In genomic region chr2:58743446-58743845, GRCm38 (mm10) we compare ENCODE assay signal across 21 mouse cellular contexts.
DNase-seq lines count a peak whose midpoint lies in the region; ATAC-seq and TF ChIP-seq lines count a peak whose summit lies in the region.
"Had no signal": no experiment of that assay in that cellular context is flagged by ENCODE, and none has a peak within 500 bp of the region (broad histone marks: within the 10 kb centered on the region; RNA-seq: fewer than 3 reads in every experiment).

No protein-coding gene starts in this region.

- no peak overlapping the region for H3K4me3 ChIP-seq in embryonic facial prominence, embryonic 14.5 days (ENCODE audit: low read depth, low read length)
- H3K4me3 ChIP-seq in embryonic facial prominence, embryonic 10.5 days: no peak overlapping the region
- no peak overlapping the region for H3K4me3 ChIP-seq in limb, embryonic 13.5 days
- no peak overlapping the region for H3K4me3 ChIP-seq in limb, embryonic 10.5 days
- no peak overlapping the region for H3K4me3 ChIP-seq in lung, adult 2 months (replicated peaks; ENCODE audit: extremely low read depth, low read depth, low read length)
- H3K4me3 ChIP-seq: embryonic facial prominence, embryonic 12.5 days; erythroblast, embryonic 14.5 days; forebrain, embryonic 15.5 days; heart, adult 2 months; hindbrain, embryonic 12.5 days; kidney, embryonic 15.5 days; liver, embryonic 15.5 days; midbrain, embryonic 15.5 days had no signal

- no peak overlapping the region for H3K4me2 ChIP-seq in embryonic facial prominence, embryonic 14.5 days (ENCODE audit: low read depth, low read length)
- no peak overlapping the region for H3K4me2 ChIP-seq in limb, embryonic 13.5 days (replicated peaks)
- H3K4me2 ChIP-seq: embryonic facial prominence, embryonic 12.5 days; forebrain, embryonic 15.5 days; hindbrain, embryonic 12.5 days; kidney, embryonic 15.5 days; liver, embryonic 15.5 days; midbrain, embryonic 15.5 days had no signal

- no peak for TF ChIP-seq CTCF in lung, adult 2 months (IDR thresholded peaks at IDR 0.05; ENCODE audit: insufficient read depth, low read length)

- H3K36me3 ChIP-seq in embryonic facial prominence, embryonic 14.5 days (ENCODE audit: control insufficient read depth, insufficient read depth, low read length): no peaks in the 10 kb centered on the region
- H3K36me3 ChIP-seq in embryonic facial prominence, embryonic 10.5 days (replicated peaks): no peaks in the 10 kb centered on the region
- H3K36me3 ChIP-seq in limb, embryonic 13.5 days: no peaks in the 10 kb centered on the region
- no peaks in the 10 kb centered on the region for H3K36me3 ChIP-seq in limb, embryonic 10.5 days
- H3K36me3 ChIP-seq: embryonic facial prominence, embryonic 12.5 days; forebrain, embryonic 15.5 days; hindbrain, embryonic 12.5 days; kidney, embryonic 15.5 days; liver, embryonic 15.5 days; midbrain, embryonic 15.5 days had no signal

- ATAC-seq in embryonic facial prominence, embryonic 14.5 days (ENCODE audit: low read depth): no peak
- ATAC-seq in limb, embryonic 13.5 days (ENCODE audit: low FRiP score, low read depth): peak; percentile 51; the same call in 1 of the 2 replicates
- ATAC-seq: forebrain, embryonic 15.5 days; intestine, postnatal 0 days; midbrain, embryonic 15.5 days had no signal

- TF ChIP-seq POLR2A in lung, adult 2 months (IDR thresholded peaks at IDR 0.05; ENCODE audit: borderline replicate concordance, extremely low read depth, low read depth, low read length): no peak

- intact Hi-C loops in left cerebral cortex, postnatal 10 days (cut with DNase I): no loop called here

- no peaks in the 10 kb centered on the region for H3K4me1 ChIP-seq in embryonic facial prominence, embryonic 14.5 days (ENCODE audit: control insufficient read depth, insufficient read depth, low read length)
- H3K4me1 ChIP-seq in embryonic facial prominence, embryonic 10.5 days: 0 out of 2 replicates have a peak, but pooled peaks cover 4% of the 10 kb centered on the region
- peaks cover 8% of the 10 kb centered on the region; the same call in 1 of the 2 replicates for H3K4me1 ChIP-seq in limb, embryonic 13.5 days
- H3K4me1 ChIP-seq in limb, embryonic 10.5 days: no peaks in the 10 kb centered on the region
- no peaks in the 10 kb centered on the region for H3K4me1 ChIP-seq in lung, adult 2 months (ENCODE audit: control insufficient read depth, insufficient read depth, low read length)
- H3K4me1 ChIP-seq: embryonic facial prominence, embryonic 12.5 days; forebrain, embryonic 15.5 days; hindbrain, embryonic 12.5 days; midbrain, embryonic 15.5 days had no signal

- no peaks in the 10 kb centered on the region for H3K27me3 ChIP-seq in embryonic facial prominence, embryonic 14.5 days (replicated peaks; ENCODE audit: control insufficient read depth, insufficient read depth, low read length)
- no peaks in the 10 kb centered on the region for H3K27me3 ChIP-seq in embryonic facial prominence, embryonic 10.5 days (replicated peaks; ENCODE audit: low read depth, poor library complexity, severe bottlenecking)
- H3K27me3 ChIP-seq in limb, embryonic 13.5 days: peaks cover 4% of the 10 kb centered on the region; the same call in 1 of the 2 replicates
- H3K27me3 ChIP-seq in limb, embryonic 10.5 days (ENCODE audit: low read depth, poor library complexity, severe bottlenecking): no peaks in the 10 kb centered on the region
- H3K27me3 ChIP-seq: embryonic facial prominence, embryonic 12.5 days; forebrain, embryonic 15.5 days; hindbrain, embryonic 12.5 days; kidney, embryonic 15.5 days; liver, embryonic 15.5 days; midbrain, embryonic 15.5 days had no signal

- 54% methylated on average over 3 of the region's 3 CpGs for whole genome bisulfite sequencing in embryonic facial prominence, embryonic 14.5 days
- 82% methylated on average over 3 of the region's 3 CpGs for WGBS in embryonic facial prominence, embryonic 10.5 days
- WGBS in limb, embryonic 13.5 days: 76% methylated on average over 3 of the region's 3 CpGs
- WGBS in limb, embryonic 10.5 days: 80% methylated on average over 3 of the region's 3 CpGs
- 56% methylated on average over 3 of the region's 3 CpGs for WGBS in lung, adult 2 months

- H3K9me3 ChIP-seq in embryonic facial prominence, embryonic 14.5 days (ENCODE audit: control insufficient read depth, low read length): no peaks in the 10 kb centered on the region
- no peaks in the 10 kb centered on the region for H3K9me3 ChIP-seq in embryonic facial prominence, embryonic 10.5 days
- H3K9me3 ChIP-seq in limb, embryonic 13.5 days: no peaks in the 10 kb centered on the region
- no peaks in the 10 kb centered on the region for H3K9me3 ChIP-seq in limb, embryonic 10.5 days (replicated peaks)
- H3K9me3 ChIP-seq: embryonic facial prominence, embryonic 12.5 days; forebrain, embryonic 15.5 days; hindbrain, embryonic 12.5 days; kidney, embryonic 15.5 days; liver, embryonic 15.5 days; midbrain, embryonic 15.5 days had no signal

- peak; percentile 22 for DNase-seq in embryonic facial prominence, embryonic 14.5 days (ENCODE audit: low spot score)
- DNase-seq in embryonic facial prominence, embryonic 10.5 days (ENCODE audit: low spot score): no peak
- DNase-seq in limb, embryonic 10.5 days (ENCODE audit: low spot score): no peak
- DNase-seq in lung, postnatal 36 days: peak; percentile 10
- DNase-seq in lung, adult 2 months: no peak
- DNase-seq in cerebellum, adult 9-10 months: no peak
- DNase-seq in left cerebral cortex, postnatal 10 days (ENCODE audit: extremely low spot score in 1 of 2, low spot score in 2 of 2): no peak
- DNase-seq: cerebellum, adult 11-12 months; gastrocnemius, postnatal 10 days; heart, adult 2 months; kidney, postnatal 4 days had no signal

- no peak overlapping the region for H3K9ac ChIP-seq in embryonic facial prominence, embryonic 14.5 days (ENCODE audit: low read depth, low read length)
- no peak overlapping the region for H3K9ac ChIP-seq in limb, embryonic 13.5 days
- H3K9ac ChIP-seq: embryonic facial prominence, embryonic 12.5 days; forebrain, embryonic 15.5 days; hindbrain, embryonic 12.5 days; kidney, embryonic 15.5 days; liver, embryonic 15.5 days; midbrain, embryonic 15.5 days had no signal

- H3K27ac ChIP-seq in embryonic facial prominence, embryonic 14.5 days (replicated peaks; ENCODE audit: low read depth, low read length): no peak overlapping the region
- no peak overlapping the region for H3K27ac ChIP-seq in embryonic facial prominence, embryonic 10.5 days (replicated peaks)
- no peak overlapping the region for H3K27ac ChIP-seq in limb, embryonic 13.5 days
- no peak overlapping the region for H3K27ac ChIP-seq in limb, embryonic 10.5 days
- H3K27ac ChIP-seq: embryonic facial prominence, embryonic 12.5 days; forebrain, embryonic 15.5 days; heart, adult 2 months; hindbrain, embryonic 12.5 days; kidney, embryonic 15.5 days; liver, embryonic 15.5 days; macrophage; midbrain, embryonic 15.5 days had no signal

Comparison
In these comparisons a context has a peak if more than half of its experiments do, and no peak if none do; other contexts are left out.
1. DNase-seq: peak in embryonic facial prominence, embryonic 14.5 days (single experiment) and lung, postnatal 36 days (single experiment); none in embryonic facial prominence, embryonic 10.5 days (single experiment), limb, embryonic 10.5 days (single experiment), lung, adult 2 months (single experiment), cerebellum, adult 9-10 months (single experiment) and left cerebral cortex, postnatal 10 days (0 of 2).